Mouse (Mus musculus): ENCODE measurements around the gene Spc24. TPM values are rescaled to one million over a fixed set of nuclear protein-coding genes. Genes with fewer than 3 reads are reported as not detected.
A peak's percentile ranks its signal among the peaks of the same experiment; 100 is the strongest.
"Not testable (repeated sequence)": the region's sequence is repeated elsewhere in the genome, so short reads cannot be mapped to it uniquely, and the experiment has no call there.

Gene Spc24
- polyA plus RNA-seq, 1 experiment from 2014 or later, result 160 TPM

DNA sequence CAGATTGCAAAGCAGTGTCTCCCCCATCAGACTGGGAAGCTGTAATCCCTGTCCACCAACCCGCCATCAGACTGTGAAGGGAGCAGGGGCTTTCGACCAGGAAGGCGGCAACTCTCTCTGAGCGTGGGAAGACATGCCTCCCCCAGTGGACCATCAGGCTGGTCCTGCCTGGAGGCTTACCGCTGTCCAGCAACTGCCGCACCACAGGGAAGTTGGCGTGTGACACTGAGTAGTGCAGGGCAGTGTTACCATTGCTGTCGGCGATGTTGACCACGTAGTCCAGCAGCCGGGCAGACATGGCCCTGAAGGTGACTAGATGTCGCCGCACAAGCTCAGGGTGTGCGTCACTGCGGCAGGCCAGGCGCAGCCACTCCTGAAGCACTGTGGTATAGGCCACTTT, 14.2 kb upstream of the Spc24 start:
- Histone ChIP-seq H3K9me3 (no peaks in the 10 kb centered on the region), H3K4me1 (peaks cover 7% of the 10 kb centered on the region), H3K36me3 (peaks cover 89% of the 10 kb centered on the region), H3K4me3 (no peak overlapping the region), H3K27ac (no peak overlapping the region), H3K27me3 (ENCODE audit: insufficient read depth, poor library complexity, severe bottlenecking) (no peaks in the 10 kb centered on the region)
- no peak for DNase-seq (ENCODE audit: low spot score)
- WGBS, result 88% methylated on average over 16 of the region's 16 CpGs

DNA sequence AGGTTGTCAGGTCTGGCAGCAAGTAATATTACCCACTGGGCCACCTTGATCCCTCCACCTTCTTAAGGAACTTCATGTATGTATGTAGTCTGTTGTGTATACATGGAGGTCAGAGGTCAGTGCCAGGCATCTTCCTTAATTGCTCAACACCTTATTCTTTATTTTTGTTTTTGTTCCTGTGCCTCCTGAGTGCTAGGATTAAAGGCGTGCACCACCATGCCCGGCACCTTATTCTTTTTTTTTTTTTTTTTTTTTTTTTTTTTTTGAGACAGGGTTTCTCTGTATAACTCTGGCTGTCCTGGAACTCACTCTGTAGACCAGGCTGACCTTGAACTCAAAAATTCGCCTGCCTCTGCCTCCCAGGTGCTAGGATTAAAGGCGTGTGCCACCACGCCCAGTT, 13.3 kb upstream of the Spc24 start:
- Histone ChIP-seq H3K36me3 (peaks cover 89% of the 10 kb centered on the region), H3K4me1 (peaks cover 17% of the 10 kb centered on the region)
- not testable (repeated sequence) for DNase-seq (ENCODE audit: low spot score); H3K27me3 ChIP-seq (ENCODE audit: insufficient read depth, poor library complexity, severe bottlenecking); H3K4me3 ChIP-seq; H3K27ac ChIP-seq; H3K9me3 ChIP-seq
- 92% methylated on average over 5 of the region's 5 CpGs for WGBS

- H3K36me3 ChIP-seq, result peaks cover 80% of the 10 kb centered on the region
These were observed 9.6 kb upstream of the Spc24 start for GRCm38 (mm10) chr9:21769558-21770183.

DNA sequence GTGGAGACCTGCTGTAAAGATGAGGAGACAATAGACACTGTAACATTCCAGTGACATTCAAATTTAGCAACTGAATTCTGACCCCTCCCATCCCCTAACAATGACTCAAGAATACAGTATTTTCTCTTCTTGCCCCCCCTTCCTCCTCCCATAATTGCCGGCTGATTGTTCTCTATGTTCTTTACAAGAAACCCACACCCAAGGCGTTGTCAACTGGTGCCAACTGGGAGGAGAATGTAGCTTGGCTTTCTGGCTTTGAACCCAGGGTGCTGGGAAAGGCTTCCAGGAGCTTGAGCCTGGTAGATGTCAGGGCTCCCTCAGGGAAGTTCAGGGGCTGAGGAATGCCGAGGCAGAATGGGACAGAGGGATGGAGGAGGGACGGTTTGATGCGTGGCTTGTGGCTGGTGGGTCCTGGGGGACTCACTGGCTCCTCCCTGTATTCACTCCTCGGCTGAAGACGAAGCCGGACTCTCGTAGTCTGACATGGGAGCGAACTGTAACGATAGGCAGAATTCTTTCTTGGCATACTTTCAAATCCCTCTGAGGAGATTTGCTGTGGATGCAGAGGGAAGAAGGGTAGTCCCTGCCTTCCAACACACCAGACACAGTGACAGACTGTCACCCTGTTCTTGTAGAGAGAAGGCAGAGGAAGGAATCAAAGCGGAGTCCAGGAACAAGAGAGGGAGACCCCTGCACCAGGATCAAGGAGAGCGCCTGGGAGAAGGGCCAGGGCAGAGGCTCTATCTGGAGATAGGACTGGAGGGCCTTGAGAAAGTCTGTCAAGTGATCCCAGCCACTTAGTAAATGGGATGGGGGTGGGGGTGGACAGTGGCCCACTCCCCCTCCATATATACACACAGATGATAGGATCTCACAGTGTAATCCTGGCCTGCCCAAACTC, 8.7 kb upstream of the Spc24 start:
- H3K4me1 ChIP-seq, result peaks cover 30% of the 10 kb centered on the region
- H3K36me3 ChIP-seq, result peaks cover 70% of the 10 kb centered on the region
- DNase-seq (ENCODE audit: low spot score), result no peak
- H3K27me3 ChIP-seq (ENCODE audit: insufficient read depth, poor library complexity, severe bottlenecking), result no peaks in the 10 kb centered on the region
- WGBS, result 47% methylated on average over 13 of the region's 13 CpGs
- peak overlapping the region; percentile 73 for H3K27ac ChIP-seq
- H3K9me3 ChIP-seq, result no peaks in the 10 kb centered on the region
- H3K4me3 ChIP-seq, result no peak overlapping the region

More at GRCm38 (mm10) chr9:21769558-21770183, 9.6 kb upstream of the Spc24 start:
- H3K9me3 ChIP-seq, result no peaks in the 10 kb centered on the region
- peak overlapping the region; percentile 49; the same call in 1 of the 2 replicates for H3K27ac ChIP-seq
- H3K27me3 ChIP-seq (ENCODE audit: insufficient read depth, poor library complexity, severe bottlenecking), result no peaks in the 10 kb centered on the region
- H3K4me3 ChIP-seq, result no peak overlapping the region
- no peak for DNase-seq (ENCODE audit: low spot score)
- WGBS, result 68% methylated on average over 26 of the region's 26 CpGs
- H3K4me1 ChIP-seq, result peaks cover 25% of the 10 kb centered on the region

DNA sequence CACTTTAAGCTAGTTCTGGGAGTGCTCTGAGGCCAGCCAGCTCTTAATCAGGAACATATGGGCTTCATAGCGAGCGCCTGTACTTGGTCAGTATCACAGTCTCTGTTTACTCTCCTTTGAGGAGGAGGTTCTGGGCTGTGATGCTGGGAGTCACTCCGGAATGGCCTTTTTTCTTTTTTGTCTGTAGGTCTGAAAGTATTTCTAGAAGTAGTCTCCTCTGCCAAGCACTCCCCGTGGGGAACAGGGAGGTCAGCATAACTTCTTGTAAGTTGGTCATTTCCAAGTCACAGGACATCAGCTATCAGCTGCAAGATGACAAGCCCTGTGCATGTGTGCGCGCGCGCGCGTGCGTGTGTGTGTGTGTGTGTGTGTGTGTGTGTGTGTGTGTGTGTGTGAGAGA, 7.8 kb upstream of the Spc24 start:
- 69% methylated on average over 11 of the region's 11 CpGs for WGBS

GRCm38 (mm10) chr9:21764084-21764999, 4.2 kb upstream of the Spc24 start:
- Histone ChIP-seq H3K9me3 (no peaks in the 10 kb centered on the region), H3K27me3 (ENCODE audit: insufficient read depth, poor library complexity, severe bottlenecking) (no peaks in the 10 kb centered on the region), H3K36me3 (peaks cover 32% of the 10 kb centered on the region), H3K4me3 (no peak overlapping the region), H3K27ac (no peak overlapping the region), H3K4me1 (peaks cover 48% of the 10 kb centered on the region)
- DNase-seq (ENCODE audit: low spot score), result no peak
- 85% methylated on average over 6 of the region's 6 CpGs for WGBS

More for the DNA sequence above, 7.8 kb upstream of the Spc24 start:
- H3K4me3 ChIP-seq, result no peak overlapping the region
- H3K4me1 ChIP-seq, result peaks cover 35% of the 10 kb centered on the region
- H3K27me3 ChIP-seq (ENCODE audit: insufficient read depth, poor library complexity, severe bottlenecking), result no peaks in the 10 kb centered on the region
- no peaks in the 10 kb centered on the region for H3K9me3 ChIP-seq
- H3K36me3 ChIP-seq, result peaks cover 64% of the 10 kb centered on the region
- DNase-seq (ENCODE audit: low spot score), result no peak
- peak overlapping the region; percentile 73 for H3K27ac ChIP-seq

DNA sequence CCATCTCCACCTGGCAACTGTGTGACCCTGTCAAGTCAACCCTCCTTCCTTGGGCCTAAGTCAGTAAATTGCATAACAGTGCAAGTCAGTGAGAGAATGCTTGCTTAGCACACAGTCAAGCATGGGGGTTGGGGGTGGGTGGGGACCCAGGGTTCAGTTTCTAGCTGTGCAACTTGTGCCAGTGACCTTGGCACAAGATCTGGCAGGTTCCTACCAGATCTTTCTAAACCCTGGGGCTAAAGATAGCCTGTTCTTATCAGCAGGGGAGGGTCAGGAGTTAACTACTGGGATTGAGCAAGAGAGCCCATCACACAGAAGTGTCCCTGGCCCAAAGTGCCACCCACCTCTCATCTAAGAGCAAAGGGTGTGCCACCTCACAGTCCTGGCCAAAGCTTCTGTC, 2.0 kb upstream of the Spc24 start:
- Histone ChIP-seq H3K27me3 (ENCODE audit: insufficient read depth, poor library complexity, severe bottlenecking) (no peaks in the 10 kb centered on the region), H3K27ac (peak overlapping the region; percentile 50; the same call in 1 of the 2 replicates), H3K36me3 (peaks cover 20% of the 10 kb centered on the region), H3K4me3 (no peak overlapping the region), H3K4me1 (peaks cover 40% of the 10 kb centered on the region), H3K9me3 (no peaks in the 10 kb centered on the region)
- DNase-seq (ENCODE audit: low spot score), result no peak

- under 1% methylated on average over 20 of the region's 20 CpGs for WGBS
- peak overlapping the region; percentile 97 for H3K27ac ChIP-seq
- H3K36me3 ChIP-seq, result peaks cover 30% of the 10 kb centered on the region
- H3K9me3 ChIP-seq, result no peaks in the 10 kb centered on the region
- H3K27me3 ChIP-seq (ENCODE audit: insufficient read depth, poor library complexity, severe bottlenecking), result no peaks in the 10 kb centered on the region
- H3K4me1 ChIP-seq, result peaks cover 44% of the 10 kb centered on the region
- peak overlapping the region; percentile 91 for H3K4me3 ChIP-seq
- DNase-seq (ENCODE audit: low spot score), result no peak
These were observed 385 bp downstream of the Spc24 start for GRCm38 (mm10) chr9:21759718-21760117.

DNA sequence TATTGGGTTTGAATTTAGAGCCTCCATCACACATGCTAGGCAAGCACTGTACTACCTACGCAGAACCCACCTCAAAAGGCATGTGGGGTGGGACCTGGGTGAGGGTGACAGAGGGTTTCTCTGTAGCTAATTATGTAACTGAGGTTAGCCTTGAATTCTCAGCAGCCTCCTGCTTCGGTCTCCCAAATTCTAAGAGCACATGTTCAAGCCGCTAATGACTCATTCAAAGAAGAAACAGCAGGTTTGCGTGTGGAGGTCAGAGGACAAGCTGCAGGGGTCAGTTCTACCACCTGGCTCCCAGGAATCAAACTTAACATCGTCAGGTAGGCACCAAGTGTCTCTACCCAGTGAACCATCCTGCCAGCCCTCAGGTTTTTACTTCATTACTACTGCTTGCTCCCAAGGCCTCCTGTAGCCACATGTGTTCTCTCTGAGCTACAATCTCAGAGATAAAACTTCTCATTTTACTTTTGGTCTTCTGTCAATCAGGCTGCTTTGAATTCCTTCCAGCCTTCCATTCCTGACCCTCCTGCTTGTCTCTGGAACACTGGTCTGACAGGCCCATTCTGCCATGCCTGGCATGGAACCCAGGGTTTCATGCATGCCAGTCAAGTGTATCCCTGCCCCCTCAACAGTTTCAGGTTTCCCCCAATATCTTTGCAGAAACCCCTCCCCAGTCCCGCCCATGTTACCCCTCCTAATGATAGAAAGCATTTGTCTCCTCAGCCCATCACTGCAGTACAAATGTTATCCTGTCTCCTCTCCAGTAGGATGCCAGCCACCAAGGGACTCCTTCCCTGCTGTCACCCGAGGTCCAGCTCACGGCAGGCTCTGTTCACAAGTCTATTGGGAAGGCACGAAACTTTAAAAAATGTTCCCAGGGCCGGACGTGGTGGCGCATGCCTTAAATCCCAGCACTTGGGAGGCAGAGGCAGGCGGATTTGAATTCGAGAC, 1.2 kb downstream of the Spc24 start:
- H3K4me1 ChIP-seq, result peaks cover 49% of the 10 kb centered on the region
- no peaks in the 10 kb centered on the region for H3K27me3 ChIP-seq (ENCODE audit: insufficient read depth, poor library complexity, severe bottlenecking)
- peak overlapping the region; percentile 97; the same call in 1 of the 2 replicates for H3K27ac ChIP-seq
- 60% methylated on average over 14 of the region's 14 CpGs for WGBS
- H3K36me3 ChIP-seq, result peaks cover 38% of the 10 kb centered on the region
- H3K4me3 ChIP-seq, result peak overlapping the region; percentile 91
- H3K9me3 ChIP-seq, result no peaks in the 10 kb centered on the region
- DNase-seq (ENCODE audit: low spot score), result no peak

GRCm38 (mm10) chr9:21754516-21755321, 5.4 kb downstream of the Spc24 start:
- peaks cover 42% of the 10 kb centered on the region for H3K4me1 ChIP-seq
- H3K9me3 ChIP-seq, result no peaks in the 10 kb centered on the region
- H3K36me3 ChIP-seq, result peaks cover 53% of the 10 kb centered on the region
- DNase-seq (ENCODE audit: low spot score), result no peak
- no peaks in the 10 kb centered on the region for H3K27me3 ChIP-seq (ENCODE audit: insufficient read depth, poor library complexity, severe bottlenecking)
- H3K27ac ChIP-seq, result no peak overlapping the region
- 78% methylated on average over 13 of the region's 13 CpGs for WGBS
- no peak overlapping the region for H3K4me3 ChIP-seq

- Histone ChIP-seq H3K27ac (no peak overlapping the region; the same call in 1 of the 2 replicates), H3K36me3 (peaks cover 60% of the 10 kb centered on the region), H3K4me3 (no peak overlapping the region), H3K27me3 (ENCODE audit: insufficient read depth, poor library complexity, severe bottlenecking) (no peaks in the 10 kb centered on the region), H3K9me3 (no peaks in the 10 kb centered on the region), H3K4me1 (peaks cover 37% of the 10 kb centered on the region)
- no peak for DNase-seq (ENCODE audit: low spot score)
- WGBS, result 83% methylated on average over 2 of the region's 2 CpGs
These were observed 6.1 kb downstream of the Spc24 start for GRCm38 (mm10) chr9:21754003-21754402.

Data from heart, embryonic 10.5 days (tissue).